Mouse (Mus musculus) neural tube, embryonic 13.5 days (tissue): Measurements from ENCODE around the gene Tubb2b. TPM values are rescaled to one million over a fixed set of nuclear protein-coding genes. Genes with fewer than 3 reads are reported as not detected.

ENCODE experiments used
- ATAC-seq: fragments of 200-750 bp; cut with Nextera tagmentation; 2 replicates; pipeline ENCODE4 v1.8.0; 2017; ENCODE audit warnings: low read depth, mild to moderate bottlenecking, moderate TSS enrichment, moderate library complexity
- H3K27ac ChIP-seq: fragments of 300-500 bp; sonication (generic); replicated peaks from 2 replicates; pipeline ENCODE4 v1.5.1; 2015; ENCODE audit warnings: moderate library complexity, mild to moderate bottlenecking, inconsistent platforms
- H3K27me3 ChIP-seq: fragments of 300-500 bp; sonication (generic); 2 replicates; pipeline ENCODE4 v1.6.1; 2015; ENCODE audit warnings: mild to moderate bottlenecking, inconsistent platforms
- H3K36me3 ChIP-seq: fragments of 300-500 bp; sonication (generic); 2 replicates; pipeline ENCODE4 v1.6.1; 2015; ENCODE audit warnings: mild to moderate bottlenecking, inconsistent platforms
- H3K4me1 ChIP-seq: fragments of 300-500 bp; sonication (generic); replicated peaks from 2 replicates; pipeline ENCODE4 v1.6.1; 2015; ENCODE audit warnings: inconsistent platforms
- H3K4me2 ChIP-seq: fragments of 300-500 bp; sonication (generic); 2 replicates; pipeline ENCODE4 v1.6.1; 2015; ENCODE audit warnings: inconsistent platforms, mild to moderate bottlenecking, moderate library complexity
- H3K4me3 ChIP-seq: fragments of 300-500 bp; sonication (generic); 2 replicates; pipeline ENCODE4 v1.5.1; 2015; ENCODE audit warnings: mild to moderate bottlenecking, inconsistent platforms
- H3K9ac ChIP-seq: fragments of 300-500 bp; sonication (generic); 2 replicates; pipeline ENCODE4 v1.6.1; 2015; ENCODE audit warnings: moderate library complexity, mild to moderate bottlenecking, inconsistent platforms
- H3K9me3 ChIP-seq: fragments of 300-500 bp; sonication (generic); 2 replicates; pipeline ENCODE4 v1.6.1; 2016; ENCODE audit warnings: inconsistent platforms
- WGBS: fragments of 180-500 bp; shearing (Covaris S2); methylation state at CpG from one replicate; pipeline ENCODE4 v1.1.7; 2015; 5-methylcytosine and 5-hydroxymethylcytosine counted together
- polyA plus RNA-seq: library from polyadenylated mRNA; unstranded; fragments of >200 nt; fragmentation: Nextera tagmentation; extraction: Ambion mirVana; gene quantifications from 2 replicates; pipeline ENCODE4 v1.2.1, GENCODE M21; 2015

Tubb2b gene
- polyA plus RNA-seq, 1 experiment from 2014 or later, result 732 TPM

DNA sequence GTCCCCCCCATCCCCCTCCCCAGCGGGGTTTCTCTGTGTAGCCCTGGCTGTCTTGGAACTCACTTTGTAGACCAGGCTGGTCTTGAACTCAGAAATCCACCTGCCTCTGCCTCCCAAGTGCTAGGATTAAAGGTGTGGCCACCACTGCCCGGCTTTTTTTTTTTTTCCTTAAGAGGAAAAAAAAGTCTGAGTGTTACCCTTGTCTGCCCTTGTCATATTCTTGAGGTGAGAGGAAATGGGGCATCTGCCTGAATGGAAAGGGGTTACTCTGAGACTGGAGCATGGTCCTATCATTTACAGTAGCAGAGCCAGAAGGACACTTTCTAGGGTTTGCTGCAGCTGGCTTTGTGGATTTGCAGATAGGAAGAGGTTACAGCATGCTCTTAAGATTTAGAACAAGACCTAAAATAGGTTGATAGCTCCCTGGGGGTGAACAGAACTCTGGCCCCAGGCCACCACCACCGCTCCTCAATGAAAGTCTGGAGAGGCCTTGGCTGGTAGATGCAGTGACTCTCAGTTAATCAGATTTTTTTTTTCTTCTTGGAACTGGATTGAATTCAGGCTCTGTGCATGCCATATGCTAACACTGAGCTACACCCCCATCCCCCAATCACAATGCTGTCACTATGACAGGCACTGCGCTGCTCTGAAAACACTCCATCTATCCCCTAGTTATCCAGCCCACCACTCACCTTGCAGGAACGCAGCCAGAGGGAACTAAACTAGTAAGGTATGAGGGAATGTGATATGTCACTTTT is 23.2 kb upstream of the Tubb2b start:
- peak overlapping the region; percentile 65 for H3K27ac ChIP-seq
- no peaks in the 10 kb centered on the region for H3K27me3 ChIP-seq
- peaks cover 45% of the 10 kb centered on the region for H3K4me1 ChIP-seq
- 77% methylated on average over 4 of the region's 5 CpGs for WGBS
- ATAC-seq, result no peak
- H3K9ac ChIP-seq, result 0 out of 2 replicates have a peak overlapping the region, but pooled peaks have one; percentile 14
- no peaks in the 10 kb centered on the region for H3K9me3 ChIP-seq
- no peak overlapping the region for H3K4me3 ChIP-seq
- H3K36me3 ChIP-seq, result no peaks in the 10 kb centered on the region
- H3K4me2 ChIP-seq, result no peak overlapping the region

DNA sequence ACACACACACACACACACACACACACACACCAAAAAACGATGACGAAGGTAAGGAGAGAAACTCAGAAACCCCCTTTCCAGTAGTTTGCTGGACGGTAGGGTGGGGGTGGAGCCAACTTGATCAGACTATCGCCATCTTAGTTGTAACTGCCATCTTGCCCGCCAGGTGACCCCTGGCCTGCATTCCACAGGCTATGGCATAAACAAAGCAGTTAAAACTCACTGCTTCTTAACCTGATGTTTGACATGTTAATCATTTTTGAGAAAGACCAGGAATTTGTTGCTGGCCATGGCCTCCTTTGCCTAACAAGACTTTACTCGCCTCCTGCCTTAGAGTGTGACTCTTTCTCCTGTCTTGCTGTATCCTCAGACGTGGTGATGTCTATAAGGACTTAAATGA is 22.4 kb upstream of the Tubb2b start:
- H3K27ac ChIP-seq, result no peak overlapping the region
- no peak overlapping the region for H3K4me3 ChIP-seq
- H3K4me1 ChIP-seq, result peaks cover 52% of the 10 kb centered on the region
- H3K4me2 ChIP-seq, result no peak overlapping the region
- H3K9me3 ChIP-seq, result no peaks in the 10 kb centered on the region
- H3K27me3 ChIP-seq, result no peaks in the 10 kb centered on the region
- H3K36me3 ChIP-seq, result no peaks in the 10 kb centered on the region
- no peak for ATAC-seq
- WGBS, result 71% methylated on average over 7 of the region's 7 CpGs
- H3K9ac ChIP-seq, result no peak overlapping the region

GRCm38 (mm10) chr13:34151425-34151824 is 21.2 kb upstream of the Tubb2b start:
- Histone ChIP-seq H3K27me3 (no peaks in the 10 kb centered on the region), H3K9me3 (no peaks in the 10 kb centered on the region), H3K36me3 (no peaks in the 10 kb centered on the region), H3K4me3 (no peak overlapping the region), H3K9ac (no peak overlapping the region), H3K4me2 (no peak overlapping the region), H3K27ac (peak overlapping the region; percentile 99; the same call in 1 of the 2 replicates), H3K4me1 (peaks cover 54% of the 10 kb centered on the region)
- no peak for ATAC-seq
- 89% methylated on average over 1 of the region's 1 CpGs for WGBS

DNA sequence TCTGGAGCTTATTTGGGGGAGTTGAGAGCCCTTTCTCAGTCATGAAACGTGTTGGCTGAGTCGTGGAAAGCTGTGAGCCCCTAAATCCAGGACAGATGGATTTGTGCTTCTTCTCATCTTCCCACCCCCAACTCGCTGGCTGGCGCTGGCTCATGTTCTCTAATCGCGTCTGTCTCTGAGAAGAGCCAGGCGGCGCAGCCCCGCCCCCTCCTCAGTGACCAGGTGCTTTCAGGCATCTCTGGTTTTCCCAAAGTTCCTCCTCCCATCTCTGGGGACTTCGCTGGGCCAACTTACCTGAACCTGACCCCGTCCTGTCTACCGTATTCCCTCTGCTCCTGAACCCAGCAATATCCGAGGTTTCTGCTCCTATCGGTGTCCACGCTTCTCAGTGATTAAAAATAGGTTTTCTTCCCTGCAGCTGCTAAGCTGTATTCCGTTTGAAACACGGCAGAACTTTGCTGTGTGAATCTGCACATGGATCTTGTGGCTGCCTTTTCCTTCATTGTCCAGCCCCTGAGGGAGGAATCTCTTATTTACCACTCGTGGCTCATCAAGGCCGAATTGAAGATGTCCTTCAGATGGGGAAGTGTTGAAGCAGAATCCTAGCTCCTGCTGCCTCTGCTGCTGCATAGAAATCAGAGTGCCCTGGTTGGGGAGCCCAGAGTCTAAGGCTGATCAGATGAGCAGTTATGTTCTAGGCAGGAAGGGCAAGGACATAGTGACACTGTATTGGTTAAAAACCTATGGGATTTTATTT is 20.2 kb upstream of the Tubb2b start:
- Histone ChIP-seq H3K27me3 (no peaks in the 10 kb centered on the region), H3K9me3 (no peaks in the 10 kb centered on the region), H3K27ac (peak overlapping the region; percentile 99), H3K36me3 (no peaks in the 10 kb centered on the region), H3K4me3 (peak overlapping the region; percentile 37), H3K9ac (peak overlapping the region; percentile 77), H3K4me2 (peak overlapping the region; percentile 59), H3K4me1 (peaks cover 51% of the 10 kb centered on the region)
- ATAC-seq, result peak; percentile 4; the same call in 1 of the 2 replicates
- WGBS, result 12% methylated on average over 19 of the region's 19 CpGs

- 44% methylated on average over 5 of the region's 5 CpGs for WGBS
- H3K4me3 ChIP-seq, result peak overlapping the region; percentile 37
- peak; percentile 8; the same call in 1 of the 2 replicates for ATAC-seq
Observed at GRCm38 (mm10) chr13:34149463-34150176, 19.4 kb upstream of the Tubb2b start.

GRCm38 (mm10) chr13:34148767-34149392 is 18.6 kb upstream of the Tubb2b start:
- Histone ChIP-seq H3K9ac (peak overlapping the region; percentile 77), H3K27me3 (no peaks in the 10 kb centered on the region), H3K36me3 (no peaks in the 10 kb centered on the region), H3K4me2 (peak overlapping the region; percentile 59), H3K4me1 (peaks cover 42% of the 10 kb centered on the region), H3K9me3 (no peaks in the 10 kb centered on the region), H3K4me3 (peak overlapping the region; percentile 37), H3K27ac (peak overlapping the region; percentile 99)
- WGBS, result under 1% methylated on average over 23 of the region's 23 CpGs
- ATAC-seq, result peak; percentile 90

More at GRCm38 (mm10) chr13:34149463-34150176, 19.4 kb upstream of the Tubb2b start:
- H3K36me3 ChIP-seq, result no peaks in the 10 kb centered on the region
- peak overlapping the region; percentile 77 for H3K9ac ChIP-seq
- H3K4me1 ChIP-seq, result peaks cover 50% of the 10 kb centered on the region
- peak overlapping the region; percentile 99 for H3K27ac ChIP-seq
- no peaks in the 10 kb centered on the region for H3K27me3 ChIP-seq
- peak overlapping the region; percentile 59 for H3K4me2 ChIP-seq
- no peaks in the 10 kb centered on the region for H3K9me3 ChIP-seq

DNA sequence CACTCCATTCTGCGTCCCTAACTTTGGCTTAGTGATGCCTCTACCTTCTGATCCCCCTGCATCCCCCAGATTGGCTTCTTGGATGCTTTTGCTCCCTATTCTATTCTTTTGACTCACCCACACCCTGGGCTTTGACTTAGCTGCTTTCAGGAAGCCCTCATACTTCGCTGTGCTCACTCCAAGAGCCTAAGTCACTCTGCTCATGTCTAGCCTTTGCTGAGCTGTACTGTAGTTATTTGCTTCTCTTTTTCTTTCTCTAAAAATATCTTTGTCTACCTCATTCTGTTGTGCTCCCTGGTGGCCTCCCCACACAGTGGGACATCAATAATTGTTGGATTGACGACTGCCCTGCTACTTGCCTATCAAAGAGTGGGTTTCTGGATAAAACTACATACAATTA is 17.9 kb upstream of the Tubb2b start:
- Histone ChIP-seq H3K4me1 (peaks cover 42% of the 10 kb centered on the region), H3K4me2 (peak overlapping the region; percentile 59), H3K9ac (peak overlapping the region; percentile 77), H3K4me3 (peak overlapping the region; percentile 37), H3K36me3 (no peaks in the 10 kb centered on the region), H3K27ac (peak overlapping the region; percentile 99), H3K9me3 (no peaks in the 10 kb centered on the region), H3K27me3 (no peaks in the 10 kb centered on the region)
- 38% methylated on average over 3 of the region's 3 CpGs for WGBS
- peak; percentile 21; the same call in 1 of the 2 replicates for ATAC-seq

DNA sequence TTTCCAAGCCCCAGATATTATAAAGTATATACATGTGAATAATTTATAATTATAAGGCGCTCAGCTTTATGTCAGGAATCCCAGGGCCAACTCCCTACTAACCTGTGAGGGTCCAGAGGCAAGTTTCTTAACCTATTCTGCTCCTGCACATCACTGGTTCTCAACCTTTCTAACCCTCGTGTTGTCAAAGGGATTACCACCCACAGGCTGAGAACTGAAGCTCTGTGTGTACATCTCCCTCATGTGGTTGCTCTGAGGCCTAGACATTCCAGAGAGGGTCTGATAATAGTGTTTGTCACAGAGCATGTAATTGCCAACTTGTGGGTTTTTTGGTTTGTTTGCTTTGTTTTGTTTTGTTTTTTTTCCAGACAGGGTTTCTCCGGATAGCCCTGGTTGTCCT is 16.6 kb upstream of the Tubb2b start:
- H3K27ac ChIP-seq, result peak overlapping the region; percentile 99
- H3K9me3 ChIP-seq, result no peaks in the 10 kb centered on the region
- 53% methylated on average over 3 of the region's 3 CpGs for WGBS
- no peaks in the 10 kb centered on the region for H3K27me3 ChIP-seq
- no peaks in the 10 kb centered on the region for H3K36me3 ChIP-seq
- no peak for ATAC-seq
- H3K9ac ChIP-seq, result no peak overlapping the region; the same call in 1 of the 2 replicates
- H3K4me2 ChIP-seq, result no peak overlapping the region
- H3K4me3 ChIP-seq, result no peak overlapping the region
- peaks cover 42% of the 10 kb centered on the region for H3K4me1 ChIP-seq

- 17% methylated on average over 5 of the region's 5 CpGs for WGBS
- 0 out of 2 replicates have a peak overlapping the region, but pooled peaks have one; percentile 20 for H3K27ac ChIP-seq
- no peak overlapping the region for H3K4me2 ChIP-seq
- no peak overlapping the region for H3K4me3 ChIP-seq
- H3K36me3 ChIP-seq, result no peaks in the 10 kb centered on the region
- no peaks in the 10 kb centered on the region for H3K27me3 ChIP-seq
- peak; percentile 55; the same call in 1 of the 2 replicates for ATAC-seq
- no peaks in the 10 kb centered on the region for H3K9me3 ChIP-seq
- peaks cover 24% of the 10 kb centered on the region for H3K4me1 ChIP-seq
- no peak overlapping the region for H3K9ac ChIP-seq
Observed at GRCm38 (mm10) chr13:34143389-34143788, 13.1 kb upstream of the Tubb2b start.

DNA sequence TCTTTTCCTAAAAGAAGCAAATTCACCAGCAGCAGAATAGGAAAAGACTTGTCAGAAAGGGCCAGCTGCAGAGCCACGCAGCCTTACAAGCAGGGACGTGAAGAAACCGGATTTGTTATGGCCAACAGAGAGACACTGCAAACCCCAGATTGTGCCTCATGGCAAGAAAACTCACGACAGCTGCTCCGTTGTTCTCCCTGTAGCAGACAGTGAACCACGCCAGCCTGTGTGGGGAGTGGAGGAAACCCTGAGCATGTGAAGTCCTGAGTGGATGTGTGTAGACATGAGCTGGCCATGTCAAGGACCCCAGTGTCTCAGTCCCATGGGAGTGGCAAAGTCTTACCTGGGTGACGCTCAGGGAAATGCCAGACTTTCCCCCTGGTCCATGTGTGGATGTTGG is 6.3 kb upstream of the Tubb2b start:
- 39% methylated on average over 7 of the region's 7 CpGs for WGBS
- Histone ChIP-seq H3K27me3 (no peaks in the 10 kb centered on the region), H3K9me3 (no peaks in the 10 kb centered on the region), H3K9ac (peak overlapping the region; percentile 17; the same call in 1 of the 2 replicates), H3K4me3 (no peak overlapping the region), H3K4me1 (peaks cover 63% of the 10 kb centered on the region), H3K4me2 (no peak overlapping the region), H3K27ac (peak overlapping the region; percentile 100), H3K36me3 (no peaks in the 10 kb centered on the region)
- ATAC-seq, result no peak

DNA sequence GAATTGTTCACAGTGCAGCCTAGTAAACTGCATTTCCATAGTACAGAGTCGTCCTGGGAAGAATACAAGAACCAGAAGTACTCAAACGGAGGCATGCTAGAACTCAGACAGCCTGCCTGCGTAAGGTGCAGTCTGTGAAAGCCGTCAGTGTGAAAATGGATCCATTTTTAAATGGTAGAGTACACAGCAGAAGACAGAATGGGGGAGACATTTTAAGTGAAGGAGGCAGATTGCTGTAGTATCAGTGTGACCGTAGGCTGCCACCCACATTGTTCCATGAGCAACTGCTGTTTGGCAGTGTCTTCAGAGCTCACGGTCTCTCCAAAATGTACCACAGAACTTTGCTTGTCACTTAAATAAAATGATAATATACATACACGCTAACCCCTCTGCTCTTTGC is 4.0 kb upstream of the Tubb2b start:
- no peak for ATAC-seq
- no peaks in the 10 kb centered on the region for H3K9me3 ChIP-seq
- H3K4me1 ChIP-seq, result peaks cover 64% of the 10 kb centered on the region
- H3K27ac ChIP-seq, result peak overlapping the region; percentile 100
- peak overlapping the region; percentile 100 for H3K9ac ChIP-seq
- H3K4me3 ChIP-seq, result peak overlapping the region; percentile 95
- WGBS, result 15% methylated on average over 7 of the region's 7 CpGs
- no peaks in the 10 kb centered on the region for H3K36me3 ChIP-seq
- H3K27me3 ChIP-seq, result no peaks in the 10 kb centered on the region
- H3K4me2 ChIP-seq, result peak overlapping the region; percentile 89
